Mouse (Mus musculus) CD4-positive naive resting alpha-beta T cell, adult 57 days (primary cell): ENCODE measurements around the gene Bcl2l1. TPM values are rescaled to one million over a fixed set of nuclear protein-coding genes. Genes with fewer than 3 reads are reported as not detected.

Experiments
- total RNA-seq: library from RNA; stranded (reverse); gene quantifications from one replicate; pipeline ENCODE4 v1.2.4, GENCODE M21; 2023

Gene Bcl2l1
- 22.7 TPM for total RNA-seq

GRCm38 (mm10) chr2:152831019-152831878, at the start of gene Bcl2l1:
TSS of gene Bcl2l1 (minus strand) at chr2:152831728.

GRCm38 (mm10) chr2:152847815-152848302, 16.3 kb upstream of the Bcl2l1 start, which contains the start of gene Tpx2:
TSS of gene Tpx2 (plus strand) at chr2:152847964.

GRCm38 (mm10) chr2:152753944-152754711, 77.4 kb downstream of the Bcl2l1 start, which contains the start of gene Cox4i2:
TSS of gene Cox4i2 (plus strand) at chr2:152754173.

GRCm38 (mm10) chr2:152736090-152736601, 95.4 kb downstream of the Bcl2l1 start, which contains the start of gene Id1:
TSS of gene Id1 (plus strand) at chr2:152736251.

Other genes with a start within 250 kb of the Bcl2l1 start
- gene Defb45, start 232.3 kb downstream of the Bcl2l1 start, total RNA-seq, result not detected
- gene Defb36, start 227.4 kb downstream of the Bcl2l1 start, total RNA-seq, result not detected
- not detected for gene Defb25, start 208.7 kb downstream of the Bcl2l1 start, total RNA-seq
- not detected for gene Rem1, start 204.8 kb downstream of the Bcl2l1 start, total RNA-seq
- gene H13, start 162.3 kb downstream of the Bcl2l1 start, total RNA-seq, result 151 TPM
- gene Mcts2, start 144.7 kb downstream of the Bcl2l1 start, total RNA-seq, result 28.4 TPM
- gene Id1, start 95.5 kb downstream of the Bcl2l1 start, total RNA-seq, result 2.8 TPM
- not detected for gene Cox4i2, start 77.6 kb downstream of the Bcl2l1 start, total RNA-seq
- gene Tpx2, start 16.2 kb upstream of the Bcl2l1 start, total RNA-seq, result 0.30 TPM
- not detected for gene Mylk2, start 79.6 kb upstream of the Bcl2l1 start, total RNA-seq
- not detected for gene Foxs1, start 101.5 kb upstream of the Bcl2l1 start, total RNA-seq
- gene Dusp15, start 120.0 kb upstream of the Bcl2l1 start, total RNA-seq, result not detected
- gene Ttll9, start 130.8 kb upstream of the Bcl2l1 start, total RNA-seq, result not detected
- gene Pdrg1, start 183.7 kb upstream of the Bcl2l1 start, total RNA-seq, result 77.5 TPM
- not detected for gene Xkr7, start 200.1 kb upstream of the Bcl2l1 start, total RNA-seq
- gene Ccm2l, start 234.2 kb upstream of the Bcl2l1 start, total RNA-seq, result 3.0 TPM